Mouse (Mus musculus) lung, adult 18-20 months (tissue): ENCODE data around the gene Pcolce2.

Experiments
- DNase-seq, 2 experiments: peaks; one replicate each; pipeline ENCODE4 v3.0.0; 2022; ENCODE audit warnings: mixed read lengths in 2 of 2

The Pcolce2 gene

DNA sequence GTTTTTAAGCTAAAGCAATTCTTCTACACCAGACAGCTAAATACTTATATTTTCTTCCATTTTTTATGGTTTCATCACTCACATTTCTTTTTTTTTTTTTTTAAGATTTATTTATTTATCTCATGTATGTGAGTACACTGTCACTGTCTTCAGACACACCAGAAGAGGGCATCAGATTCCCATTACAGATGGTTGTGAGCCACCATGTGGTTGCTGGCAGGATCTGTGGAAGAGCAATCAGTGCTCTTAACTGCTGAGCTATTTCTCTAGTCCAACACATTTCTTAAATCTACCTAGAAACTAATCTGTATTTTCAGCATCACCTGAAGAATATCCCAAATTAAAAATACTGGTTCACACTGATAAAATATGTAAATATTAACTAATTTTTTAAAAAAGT, 98.8 kb downstream of the Pcolce2 start:
- no peak for DNase-seq

DNA sequence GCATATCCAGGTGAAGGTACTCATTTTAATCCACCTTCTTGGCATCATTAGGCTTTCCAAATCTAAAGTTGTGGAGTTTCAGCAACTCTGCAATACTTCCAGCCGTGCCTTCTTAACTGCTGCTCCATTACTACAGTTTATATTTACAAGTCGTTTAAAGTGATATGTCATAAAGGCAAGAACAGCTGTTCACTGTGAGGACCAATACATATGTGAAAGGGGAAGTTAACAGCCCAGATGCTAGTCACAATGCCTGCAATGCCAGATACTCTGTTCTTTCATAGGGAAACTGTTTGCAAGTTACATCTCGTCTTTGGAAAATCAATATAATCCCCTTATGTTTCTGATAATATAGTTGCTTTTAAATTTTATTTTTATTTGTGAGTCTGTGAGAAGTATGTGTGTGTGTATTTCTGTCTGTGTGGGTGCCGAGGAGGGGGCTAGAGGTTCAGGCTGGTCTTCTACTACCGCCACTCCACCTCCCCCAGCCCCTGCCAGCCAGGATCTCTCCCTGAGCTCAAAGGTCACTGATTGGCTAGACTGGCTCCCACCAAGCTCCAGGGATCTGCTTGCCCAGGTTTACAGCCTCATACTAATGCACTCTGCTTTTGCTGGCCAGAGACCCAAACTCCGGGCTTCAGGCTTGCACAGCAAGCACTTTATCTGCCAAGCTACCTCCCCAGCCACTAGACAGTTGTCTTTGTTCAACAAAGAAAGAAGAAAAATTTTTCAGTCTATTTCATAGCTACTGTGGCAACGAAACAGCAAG, 107.6 kb downstream of the Pcolce2 start:
- no peak for DNase-seq

GRCm38 (mm10) chr9:95747298-95747697, 109.9 kb downstream of the Pcolce2 start:
- no peak for DNase-seq
